Mouse (Mus musculus) ovary, postnatal 10 days (tissue): ENCODE measurements around the gene Gm42791.

Source experiments
- DNase-seq: peaks from one replicate; pipeline ENCODE4 v3.0.0; 2022; ENCODE audit warnings: low spot score

Gene Gm42791

GRCm38 (mm10) chr5:148924051-148924450 lies 70.9 kb downstream of the Gm42791 start:
- DNase-seq, result no peak

GRCm38 (mm10) chr5:148923408-148923807 lies 71.5 kb downstream of the Gm42791 start:
- no peak for DNase-seq

- DNase-seq, result no peak
Observed at GRCm38 (mm10) chr5:148922773-148923172, 72.2 kb downstream of the Gm42791 start.

GRCm38 (mm10) chr5:148918049-148918448 lies 76.9 kb downstream of the Gm42791 start:
- DNase-seq, result no peak

GRCm38 (mm10) chr5:148916775-148917174 lies 78.2 kb downstream of the Gm42791 start:
- DNase-seq, result no peak

GRCm38 (mm10) chr5:148912262-148912661 lies 82.7 kb downstream of the Gm42791 start:
- DNase-seq, result no peak

- DNase-seq, result no peak
Observed at GRCm38 (mm10) chr5:148910066-148910465, 84.9 kb downstream of the Gm42791 start.

- DNase-seq, result no peak
Observed at GRCm38 (mm10) chr5:148909402-148909801, 85.5 kb downstream of the Gm42791 start.

- DNase-seq, result no peak
Observed at GRCm38 (mm10) chr5:148909057-148909395, 85.9 kb downstream of the Gm42791 start.

GRCm38 (mm10) chr5:148908191-148909056 lies 86.5 kb downstream of the Gm42791 start:
- no peak for DNase-seq

- DNase-seq, result no peak
Observed at GRCm38 (mm10) chr5:148906305-148906704, 88.6 kb downstream of the Gm42791 start.

- no peak for DNase-seq
Observed at GRCm38 (mm10) chr5:148904846-148905245, 90.1 kb downstream of the Gm42791 start.

GRCm38 (mm10) chr5:148899361-148899760 lies 95.6 kb downstream of the Gm42791 start:
- no peak for DNase-seq

GRCm38 (mm10) chr5:148897941-148898417 lies 97.0 kb downstream of the Gm42791 start:
- DNase-seq, result no peak

GRCm38 (mm10) chr5:148897069-148897702 lies 97.8 kb downstream of the Gm42791 start:
- no peak for DNase-seq

- no peak for DNase-seq
Observed at GRCm38 (mm10) chr5:148896515-148896914, 98.4 kb downstream of the Gm42791 start.

- DNase-seq, result no peak
Observed at GRCm38 (mm10) chr5:148895833-148896232, 99.1 kb downstream of the Gm42791 start.

GRCm38 (mm10) chr5:148895034-148895433 lies 99.9 kb downstream of the Gm42791 start:
- no peak for DNase-seq

- DNase-seq, result no peak
Observed at GRCm38 (mm10) chr5:148890237-148890636, 104.7 kb downstream of the Gm42791 start.

GRCm38 (mm10) chr5:148888032-148888431 lies 106.9 kb downstream of the Gm42791 start:
- no peak for DNase-seq

GRCm38 (mm10) chr5:148885821-148886609 lies 108.9 kb downstream of the Gm42791 start:
- DNase-seq, result no peak

- DNase-seq, result no peak
Observed at GRCm38 (mm10) chr5:148883671-148884070, 111.3 kb downstream of the Gm42791 start.

GRCm38 (mm10) chr5:148879218-148879617 lies 115.7 kb downstream of the Gm42791 start:
- no peak for DNase-seq
